Mouse (Mus musculus): ENCODE results near the gene C130060K24Rik. TPM values are rescaled to one million over a fixed set of nuclear protein-coding genes. Genes with fewer than 3 reads are reported as not detected.

The C130060K24Rik gene
- total RNA-seq, 1 experiment, result not detected

GRCm38 (mm10) chr6:65347736-65348135 lies 33.2 kb upstream of the C130060K24Rik start:
- no peaks in the 10 kb centered on the region for H3K36me3 ChIP-seq (ENCODE audit: control insufficient read depth, insufficient read depth, low read length, poor library complexity, severe bottlenecking)
- H3K4me3 ChIP-seq (ENCODE audit: insufficient read depth in 1 of 2, low read depth in 1 of 2, low read length in 2 of 2, poor library complexity in 1 of 2, severe bottlenecking in 1 of 2), result no peak overlapping the region
- in situ Hi-C loops (cut with MboI; ENCODE audit: low sequenced_read_pairs in 2 of 2, unreplicated experiment in 2 of 2), result no loop called here
- H3K9ac ChIP-seq (ENCODE audit: insufficient read depth, low read depth, low read length, poor library complexity, severe bottlenecking), result no peak overlapping the region
- H3K9me3 ChIP-seq (ENCODE audit: control insufficient read depth, insufficient read depth, low read depth, low read length), result no peaks in the 10 kb centered on the region
- no peaks in the 10 kb centered on the region for H3K4me1 ChIP-seq (ENCODE audit: control insufficient read depth in 2 of 2, insufficient read depth in 2 of 2, low read length in 2 of 2, poor library complexity in 1 of 2)
- no peak overlapping the region for H3K27ac ChIP-seq (ENCODE audit: insufficient read depth, low read depth, low read length, poor library complexity, severe bottlenecking)
- no peak for DNase-seq (ENCODE audit: low read depth, low spot score)
- no peak for TF ChIP-seq HCFC1 (IDR thresholded peaks at IDR 0.05; ENCODE audit: borderline replicate concordance, insufficient read depth, low read length)
- no peak for TF ChIP-seq ZC3H11A (IDR thresholded peaks at IDR 0.05; ENCODE audit: borderline replicate concordance, low read depth, low read length)
- no peak for TF ChIP-seq CHD2 (IDR thresholded peaks at IDR 0.05; ENCODE audit: low read depth, low read length)
- no peak for TF ChIP-seq MAFK (IDR thresholded peaks at IDR 0.05; ENCODE audit: insufficient read depth, low read depth, low read length)
- no peak for TF ChIP-seq ZNF384 (IDR thresholded peaks at IDR 0.05; ENCODE audit: low read depth, low read length)

- Histone ChIP-seq H3K4me1 (ENCODE audit: control insufficient read depth in 2 of 2, insufficient read depth in 2 of 2, low read length in 2 of 2, poor library complexity in 1 of 2) (no peaks in the 10 kb centered on the region), H3K27ac (ENCODE audit: insufficient read depth, low read depth, low read length, poor library complexity, severe bottlenecking) (no peak overlapping the region), H3K4me3 (ENCODE audit: insufficient read depth in 1 of 2, low read depth in 1 of 2, low read length in 2 of 2, poor library complexity in 1 of 2, severe bottlenecking in 1 of 2) (no peak overlapping the region), H3K36me3 (ENCODE audit: control insufficient read depth, insufficient read depth, low read length, poor library complexity, severe bottlenecking) (no peaks in the 10 kb centered on the region), H3K9ac (ENCODE audit: insufficient read depth, low read depth, low read length, poor library complexity, severe bottlenecking) (no peak overlapping the region), H3K9me3 (ENCODE audit: control insufficient read depth, insufficient read depth, low read depth, low read length) (no peaks in the 10 kb centered on the region)
- no peak for DNase-seq (ENCODE audit: low read depth, low spot score)
- in situ Hi-C loops (cut with MboI; ENCODE audit: low sequenced_read_pairs in 2 of 2, unreplicated experiment in 2 of 2), result no loop called here
- TF ChIP-seq ZNF384 (IDR thresholded peaks at IDR 0.05; ENCODE audit: low read depth, low read length) (no peak), CHD2 (IDR thresholded peaks at IDR 0.05; ENCODE audit: low read depth, low read length) (no peak), HCFC1 (IDR thresholded peaks at IDR 0.05; ENCODE audit: borderline replicate concordance, insufficient read depth, low read length) (no peak), ZC3H11A (IDR thresholded peaks at IDR 0.05; ENCODE audit: borderline replicate concordance, low read depth, low read length) (no peak), MAFK (IDR thresholded peaks at IDR 0.05; ENCODE audit: insufficient read depth, low read depth, low read length) (no peak)
Observed at GRCm38 (mm10) chr6:65348255-65348654, 32.6 kb upstream of the C130060K24Rik start.

- no peak overlapping the region for H3K27ac ChIP-seq (ENCODE audit: insufficient read depth, low read depth, low read length, poor library complexity, severe bottlenecking)
- H3K4me3 ChIP-seq (ENCODE audit: insufficient read depth in 1 of 2, low read depth in 1 of 2, low read length in 2 of 2, poor library complexity in 1 of 2, severe bottlenecking in 1 of 2), result no peak overlapping the region
- in situ Hi-C loops (cut with MboI; ENCODE audit: low sequenced_read_pairs in 2 of 2, unreplicated experiment in 2 of 2), result no loop called here
- no peak for DNase-seq (ENCODE audit: low read depth, low spot score)
- no peaks in the 10 kb centered on the region for H3K36me3 ChIP-seq (ENCODE audit: control insufficient read depth, insufficient read depth, low read length, poor library complexity, severe bottlenecking)
- H3K9me3 ChIP-seq (ENCODE audit: control insufficient read depth, insufficient read depth, low read depth, low read length), result no peaks in the 10 kb centered on the region
- TF ChIP-seq ZNF384 (IDR thresholded peaks at IDR 0.05; ENCODE audit: low read depth, low read length) (no peak), HCFC1 (IDR thresholded peaks at IDR 0.05; ENCODE audit: borderline replicate concordance, insufficient read depth, low read length) (no peak), CHD2 (IDR thresholded peaks at IDR 0.05; ENCODE audit: low read depth, low read length) (no peak), ZC3H11A (IDR thresholded peaks at IDR 0.05; ENCODE audit: borderline replicate concordance, low read depth, low read length) (no peak), MAFK (IDR thresholded peaks at IDR 0.05; ENCODE audit: insufficient read depth, low read depth, low read length) (no peak)
- H3K9ac ChIP-seq (ENCODE audit: insufficient read depth, low read depth, low read length, poor library complexity, severe bottlenecking), result no peak overlapping the region
- H3K4me1 ChIP-seq (ENCODE audit: control insufficient read depth in 2 of 2, insufficient read depth in 2 of 2, low read length in 2 of 2, poor library complexity in 1 of 2), result no peaks in the 10 kb centered on the region
Observed at GRCm38 (mm10) chr6:65351622-65352021, 29.3 kb upstream of the C130060K24Rik start.

GRCm38 (mm10) chr6:65375918-65376317 lies 5.0 kb upstream of the C130060K24Rik start:
- no peak for TF ChIP-seq CHD2 (IDR thresholded peaks at IDR 0.05; ENCODE audit: low read depth, low read length)
- no peak for TF ChIP-seq ZNF384 (IDR thresholded peaks at IDR 0.05; ENCODE audit: low read depth, low read length)
- TF ChIP-seq HCFC1 (IDR thresholded peaks at IDR 0.05; ENCODE audit: borderline replicate concordance, insufficient read depth, low read length), result no peak
- TF ChIP-seq MAFK (IDR thresholded peaks at IDR 0.05; ENCODE audit: insufficient read depth, low read depth, low read length), result no peak
- no peak for TF ChIP-seq ZC3H11A (IDR thresholded peaks at IDR 0.05; ENCODE audit: borderline replicate concordance, low read depth, low read length)
- Histone ChIP-seq H3K4me3 (ENCODE audit: insufficient read depth in 1 of 2, low read depth in 1 of 2, low read length in 2 of 2, poor library complexity in 1 of 2, severe bottlenecking in 1 of 2) (no peak overlapping the region), H3K36me3 (ENCODE audit: control insufficient read depth, insufficient read depth, low read length, poor library complexity, severe bottlenecking) (no peaks in the 10 kb centered on the region), H3K9ac (ENCODE audit: insufficient read depth, low read depth, low read length, poor library complexity, severe bottlenecking) (no peak overlapping the region), H3K27ac (ENCODE audit: insufficient read depth, low read depth, low read length, poor library complexity, severe bottlenecking) (no peak overlapping the region), H3K9me3 (ENCODE audit: control insufficient read depth, insufficient read depth, low read depth, low read length) (no peaks in the 10 kb centered on the region), H3K4me1 (ENCODE audit: control insufficient read depth in 2 of 2, insufficient read depth in 2 of 2, low read length in 2 of 2, poor library complexity in 1 of 2) (no peaks in the 10 kb centered on the region)
- in situ Hi-C loops (cut with MboI; ENCODE audit: low sequenced_read_pairs in 2 of 2, unreplicated experiment in 2 of 2), result no loop called here
- no peak for DNase-seq (ENCODE audit: low read depth, low spot score)

GRCm38 (mm10) chr6:65421888-65422287 lies 41.0 kb downstream of the C130060K24Rik start:
- Histone ChIP-seq H3K36me3 (ENCODE audit: control insufficient read depth, insufficient read depth, low read length, poor library complexity, severe bottlenecking) (no peaks in the 10 kb centered on the region), H3K9me3 (ENCODE audit: control insufficient read depth, insufficient read depth, low read depth, low read length) (no peaks in the 10 kb centered on the region), H3K4me3 (ENCODE audit: insufficient read depth in 1 of 2, low read depth in 1 of 2, low read length in 2 of 2, poor library complexity in 1 of 2, severe bottlenecking in 1 of 2) (no peak overlapping the region), H3K27ac (ENCODE audit: insufficient read depth, low read depth, low read length, poor library complexity, severe bottlenecking) (no peak overlapping the region), H3K9ac (ENCODE audit: insufficient read depth, low read depth, low read length, poor library complexity, severe bottlenecking) (no peak overlapping the region), H3K4me1 (ENCODE audit: control insufficient read depth in 2 of 2, insufficient read depth in 2 of 2, low read length in 2 of 2, poor library complexity in 1 of 2) (no peaks in the 10 kb centered on the region)
- no peak for TF ChIP-seq ZC3H11A (IDR thresholded peaks at IDR 0.05; ENCODE audit: borderline replicate concordance, low read depth, low read length)
- no peak for TF ChIP-seq ZNF384 (IDR thresholded peaks at IDR 0.05; ENCODE audit: low read depth, low read length)
- no peak for TF ChIP-seq CHD2 (IDR thresholded peaks at IDR 0.05; ENCODE audit: low read depth, low read length)
- no peak for TF ChIP-seq MAFK (IDR thresholded peaks at IDR 0.05; ENCODE audit: insufficient read depth, low read depth, low read length)
- TF ChIP-seq HCFC1 (IDR thresholded peaks at IDR 0.05; ENCODE audit: borderline replicate concordance, insufficient read depth, low read length), result no peak
- in situ Hi-C loops (cut with MboI; ENCODE audit: low sequenced_read_pairs in 2 of 2, unreplicated experiment in 2 of 2), result no loop called here
- DNase-seq (ENCODE audit: low read depth, low spot score), result no peak
